Mouse (Mus musculus) regulatory T cell (primary cell): ENCODE data around the gene Slc1a3.

Experiments
- in situ Hi-C: fragments of 300-600 bp; cut with MboI, MseI; formaldehyde crosslinking; loops from one replicate; pipeline ENCODE4 v1.15.1; 2025; ENCODE audit warnings: high pct_unique_total_duplicates

The Slc1a3 gene

DNA sequence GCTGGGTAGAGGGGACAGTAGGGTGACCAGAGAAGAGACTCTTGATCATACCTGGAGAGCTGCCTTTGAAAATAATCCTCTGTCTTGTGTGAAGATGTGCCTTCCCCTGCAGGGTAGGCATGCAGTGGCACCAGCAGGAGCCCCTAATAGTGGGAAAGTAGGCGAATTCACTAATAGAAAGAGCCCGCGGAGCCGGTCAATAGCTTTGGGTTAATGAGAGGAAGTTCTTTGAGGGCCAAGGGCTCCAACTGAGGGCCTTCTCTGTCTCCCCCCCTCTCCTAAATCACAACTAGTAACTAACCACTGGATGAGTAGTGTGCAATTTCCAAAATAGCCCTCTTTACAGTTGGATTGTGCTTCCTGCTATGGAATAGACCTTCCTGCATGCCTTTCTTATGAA, 50.6 kb downstream of the Slc1a3 start:
- in situ Hi-C loops: loop anchor here (10.0 kb wide), 1 partner anchor 1765 kb away; no protein-coding TSS in a partner anchor

DNA sequence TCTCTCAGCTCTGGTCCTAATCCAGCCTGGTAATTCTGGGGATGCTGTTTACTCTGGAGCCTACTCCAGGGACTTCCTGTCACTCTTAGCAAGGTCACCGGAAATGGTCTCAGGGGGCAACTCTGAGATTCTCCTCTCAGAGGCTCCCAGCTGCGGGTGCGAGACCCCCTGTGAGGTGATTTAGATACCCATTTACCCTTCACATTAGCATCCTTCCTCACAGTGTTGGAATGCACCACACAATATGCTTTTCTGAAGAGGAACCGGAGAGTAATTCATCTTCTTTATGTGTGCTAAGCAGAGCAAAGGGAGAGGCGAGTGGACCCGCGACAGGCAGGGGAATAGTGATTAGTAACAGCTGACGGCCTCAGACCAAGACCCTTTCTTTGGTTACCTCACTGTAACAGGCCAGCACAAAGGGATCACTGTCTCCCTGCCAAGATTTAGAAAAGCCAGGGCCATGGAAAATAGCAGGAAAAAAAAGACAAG, 51.0 kb downstream of the Slc1a3 start:
- in situ Hi-C loops: loop anchor here (10.0 kb wide), 1 partner anchor 1765 kb away; no protein-coding TSS in a partner anchor

DNA sequence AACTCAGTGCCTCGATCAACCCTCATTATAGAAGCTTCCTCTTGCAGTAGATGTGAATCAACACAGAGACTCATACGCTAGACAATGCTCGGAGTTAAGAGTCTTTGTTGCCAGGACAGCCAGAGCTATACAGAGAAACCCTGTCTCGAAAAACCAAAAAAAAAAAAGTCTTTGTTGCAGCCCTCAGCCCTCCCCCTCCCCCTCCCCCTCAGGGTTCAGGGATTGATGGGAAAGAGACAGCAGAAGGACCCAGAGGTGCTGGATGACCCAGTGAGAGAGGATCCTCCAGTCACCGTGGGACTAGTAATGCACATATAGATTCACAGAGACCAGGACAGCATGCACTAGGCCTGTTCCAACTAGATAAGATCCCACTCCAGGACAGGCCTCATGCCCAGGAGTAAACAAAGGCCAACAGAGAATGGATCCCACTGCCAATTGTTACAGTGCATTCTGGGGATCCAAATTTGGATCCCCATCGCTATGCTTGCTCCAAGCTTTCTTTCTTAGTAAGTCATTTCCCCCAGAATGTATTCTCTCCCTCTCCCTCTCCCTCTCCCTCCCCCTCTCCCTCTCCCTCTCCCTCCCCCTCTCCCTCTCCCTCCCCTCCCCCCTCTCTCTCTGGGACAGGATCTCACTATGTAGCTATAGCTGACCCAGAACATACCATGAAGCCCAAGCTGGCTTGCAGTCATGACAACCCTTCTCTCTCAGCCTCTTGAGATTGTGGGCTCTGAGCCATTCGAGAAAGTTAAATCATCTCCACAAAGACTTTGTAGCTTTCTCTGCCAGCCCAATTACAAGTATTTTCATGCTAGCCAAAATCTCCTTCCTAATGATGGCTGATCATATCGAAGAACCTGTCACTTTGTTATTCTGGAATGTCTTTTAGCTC, 52.2 kb downstream of the Slc1a3 start:
- in situ Hi-C loops: loop anchor here (10.0 kb wide), 1 partner anchor 1766 kb away; no protein-coding TSS in a partner anchor

DNA sequence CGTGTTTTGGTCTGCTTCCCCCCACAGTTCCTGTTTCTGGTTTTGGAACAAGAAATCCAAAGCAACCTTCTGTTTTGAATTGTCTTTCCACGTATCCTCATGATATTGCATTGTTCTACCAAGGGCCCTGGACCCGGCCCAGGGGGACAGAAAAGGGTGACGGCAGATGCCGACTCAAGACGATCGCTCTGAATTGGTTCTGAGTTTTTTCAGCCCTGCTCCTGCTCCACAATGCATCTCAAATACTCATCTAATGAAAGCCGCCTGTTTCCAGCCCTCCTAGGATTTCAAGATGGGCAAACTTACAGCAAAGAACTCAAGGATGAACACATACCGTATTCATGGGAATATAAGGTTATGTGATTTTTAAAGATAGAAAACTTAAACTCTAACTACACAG, 55.3 kb downstream of the Slc1a3 start:
- in situ Hi-C loops: loop anchor here (10.0 kb wide), 1 partner anchor 1770 kb away; no protein-coding TSS in a partner anchor

DNA sequence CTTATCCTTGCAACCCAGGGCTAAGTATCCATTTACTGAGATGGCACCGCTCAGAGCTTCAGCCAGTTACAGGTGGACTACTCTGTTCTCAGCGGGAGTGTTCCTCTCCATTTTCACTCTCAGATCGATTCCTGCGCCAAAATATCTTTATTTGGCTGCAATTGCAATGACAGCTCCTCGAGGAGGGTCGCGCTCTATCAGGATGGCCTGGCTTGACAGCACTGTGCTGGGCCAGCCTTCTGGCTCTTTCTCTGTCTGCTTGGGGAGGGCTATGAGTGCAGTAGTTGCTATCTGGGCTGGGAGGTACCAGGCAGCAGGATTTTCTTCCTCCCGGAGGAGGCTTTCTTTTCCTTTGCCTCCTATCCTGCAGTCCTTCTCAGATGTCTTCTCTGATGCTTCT, 57.9 kb downstream of the Slc1a3 start:
- in situ Hi-C loops: loop anchor here (10.0 kb wide), 1 partner anchor 1772 kb away; no protein-coding TSS in a partner anchor

DNA sequence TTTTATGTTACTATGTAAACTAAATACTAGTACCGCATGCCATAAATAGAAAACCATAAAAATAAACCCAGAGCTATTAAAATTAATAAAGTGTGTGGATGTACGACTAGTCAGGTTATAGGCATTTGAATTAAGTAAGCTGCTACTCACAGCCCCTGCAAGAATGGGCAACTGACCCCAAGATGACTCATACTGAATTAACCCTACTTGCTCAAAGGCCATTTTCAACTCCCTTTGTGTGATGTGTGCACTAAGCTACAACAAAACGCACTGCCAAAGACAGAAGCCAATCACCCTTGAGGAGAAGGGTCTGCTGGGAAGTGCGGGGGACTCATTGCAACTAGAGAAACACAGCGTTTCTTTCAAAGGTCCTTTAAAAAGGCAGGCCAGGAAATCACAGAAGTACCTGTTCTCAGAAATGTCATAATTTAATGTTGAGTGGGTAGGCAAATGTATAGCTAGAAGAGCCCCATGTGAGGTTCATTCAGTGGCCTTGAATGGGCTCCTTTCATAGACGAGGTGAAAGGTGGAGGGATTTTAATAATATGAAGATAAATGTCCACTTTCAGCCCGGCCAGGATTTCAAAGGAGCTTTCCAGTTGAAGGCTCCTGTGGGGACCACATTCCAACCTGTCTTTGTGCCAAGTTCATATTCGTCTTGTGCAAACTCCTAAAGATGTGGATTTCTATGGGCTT, 66.4 kb downstream of the Slc1a3 start:
- in situ Hi-C loops: no loop called here

DNA sequence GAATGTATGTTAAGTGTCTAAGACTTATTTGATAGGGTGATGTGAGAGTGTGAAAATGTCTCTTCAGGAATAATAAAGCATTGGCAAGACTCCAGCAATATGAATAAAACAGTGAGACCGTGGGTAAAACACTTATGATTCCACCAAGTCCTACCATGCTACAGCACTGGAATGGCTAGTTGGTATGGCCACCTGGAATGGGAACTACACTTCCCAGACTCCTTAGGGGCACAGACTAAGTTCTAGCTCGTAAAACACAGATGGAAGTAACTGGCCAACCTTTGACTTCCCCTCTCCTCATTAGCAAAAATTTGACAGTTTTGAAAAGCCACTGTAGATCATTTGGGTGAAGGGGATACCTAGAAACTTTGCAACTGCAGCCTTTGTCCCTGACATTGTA, 70.7 kb downstream of the Slc1a3 start:
- in situ Hi-C loops: no loop called here

DNA sequence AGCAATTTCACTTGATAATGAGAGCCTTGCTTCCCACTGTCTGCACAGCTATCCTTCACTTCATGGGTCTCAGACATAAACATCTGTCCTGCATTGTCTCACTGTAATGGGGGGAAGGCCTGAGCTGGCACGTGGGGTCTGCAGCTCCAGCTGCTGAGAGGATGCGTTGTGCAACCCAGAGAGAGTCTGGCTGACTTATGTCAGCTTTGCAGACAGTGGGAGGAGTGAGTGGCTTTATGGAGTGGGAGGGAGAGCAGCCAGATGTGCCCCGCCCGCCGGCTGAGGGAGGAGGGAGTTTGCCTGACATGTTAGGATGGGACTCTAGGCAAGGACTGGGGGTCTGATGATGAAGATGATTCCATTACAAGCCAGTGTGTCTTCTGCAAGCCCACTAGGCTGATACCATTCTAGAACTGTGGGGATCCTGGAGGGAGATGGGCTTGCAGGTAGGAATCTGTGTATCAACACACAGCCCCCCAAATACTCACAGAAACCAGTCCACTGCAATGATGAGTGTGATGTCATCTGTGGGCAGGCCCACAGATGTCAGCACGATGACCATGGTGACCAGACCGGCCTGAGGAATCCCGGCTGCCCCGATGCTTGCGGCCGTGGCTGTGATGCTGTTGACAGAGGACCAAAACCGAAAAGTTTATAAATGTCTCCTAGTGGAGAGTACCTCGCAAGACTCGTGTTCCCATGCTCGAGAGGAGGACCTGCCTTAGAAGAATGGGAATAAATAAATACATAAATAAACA, 71.8 kb downstream of the Slc1a3 start:
- in situ Hi-C loops: no loop called here

DNA sequence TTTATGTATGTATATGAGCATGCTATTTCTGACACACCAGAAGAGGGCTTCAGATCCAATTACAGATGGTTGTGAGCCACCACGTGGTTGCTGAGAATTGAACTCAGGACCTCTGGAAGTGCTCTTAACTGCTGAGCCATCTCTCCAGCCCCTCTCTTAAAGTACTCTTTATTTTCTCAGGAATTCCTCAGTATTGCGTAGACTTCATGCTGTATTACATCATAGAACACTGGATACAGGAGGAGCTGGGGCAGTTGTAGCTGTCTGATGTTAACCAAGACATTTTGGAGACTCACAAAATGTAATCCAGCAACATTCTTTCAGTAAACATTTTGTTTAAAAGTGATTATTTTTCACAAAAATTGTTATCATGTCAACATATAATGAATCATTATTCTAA, 73.3 kb downstream of the Slc1a3 start:
- in situ Hi-C loops: no loop called here

DNA sequence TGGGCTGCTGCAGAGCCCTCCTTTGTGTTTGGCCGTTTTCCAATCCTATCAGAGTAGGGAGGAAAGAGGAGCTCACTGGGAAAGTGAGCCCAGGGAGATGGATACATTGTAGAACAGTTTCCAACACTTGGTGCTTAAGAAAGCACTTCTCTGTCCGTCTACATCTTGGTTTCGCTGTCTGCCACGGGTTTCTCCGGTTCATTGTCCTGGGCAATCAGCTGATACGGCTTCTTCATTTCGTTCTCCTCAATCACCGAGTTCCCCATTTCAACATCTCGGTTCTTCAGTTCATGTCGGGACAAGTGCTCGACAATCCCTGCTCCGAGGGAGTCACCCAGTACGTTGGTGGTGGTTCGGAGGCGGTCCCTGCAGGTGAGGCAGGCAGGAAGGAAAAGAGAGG, 74.6 kb downstream of the Slc1a3 start:
- in situ Hi-C loops: no loop called here

DNA sequence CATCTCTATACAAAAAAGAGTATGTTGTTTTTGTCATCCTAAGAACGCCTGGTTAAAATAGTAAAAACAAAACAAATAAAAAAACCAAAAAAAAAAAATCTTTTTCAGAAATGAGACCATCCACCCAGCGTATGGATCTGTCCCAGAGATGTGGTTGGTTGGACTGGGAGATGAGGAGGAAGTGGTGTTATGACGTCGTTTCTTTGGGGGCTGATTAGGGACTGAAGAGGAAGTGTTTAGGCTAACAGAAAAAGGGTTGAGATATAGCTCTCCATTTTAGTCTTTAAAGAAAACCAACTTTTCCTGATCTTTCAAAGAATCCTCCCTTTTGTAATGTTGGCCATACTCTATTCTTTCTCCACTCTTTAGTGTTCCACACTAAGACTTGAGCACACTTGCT, 75.8 kb downstream of the Slc1a3 start:
- in situ Hi-C loops: loop anchor here (5.0 kb wide), 1 partner anchor 367 kb away; no protein-coding TSS in a partner anchor

DNA sequence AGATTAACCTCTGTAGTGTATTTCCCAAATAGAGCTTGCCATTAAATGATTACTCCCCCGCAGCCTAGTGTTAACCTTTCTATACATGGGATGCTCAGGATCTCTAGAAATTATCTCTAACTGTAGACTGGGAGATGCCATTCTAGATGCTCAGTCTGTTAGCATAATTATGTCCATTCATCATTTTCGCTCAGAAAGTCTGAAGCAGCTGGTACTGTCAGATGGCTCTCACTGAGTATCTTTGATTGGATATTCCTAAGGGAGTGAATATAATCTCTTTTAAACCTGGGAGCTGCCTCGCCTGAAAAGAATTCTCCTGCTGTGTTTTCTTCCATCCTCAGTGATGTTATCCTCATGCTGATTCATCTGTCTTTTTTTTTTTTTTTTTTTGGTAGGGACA, 76.2 kb downstream of the Slc1a3 start:
- in situ Hi-C loops: loop anchor here (5.0 kb wide), 1 partner anchor 368 kb away; no protein-coding TSS in a partner anchor

DNA sequence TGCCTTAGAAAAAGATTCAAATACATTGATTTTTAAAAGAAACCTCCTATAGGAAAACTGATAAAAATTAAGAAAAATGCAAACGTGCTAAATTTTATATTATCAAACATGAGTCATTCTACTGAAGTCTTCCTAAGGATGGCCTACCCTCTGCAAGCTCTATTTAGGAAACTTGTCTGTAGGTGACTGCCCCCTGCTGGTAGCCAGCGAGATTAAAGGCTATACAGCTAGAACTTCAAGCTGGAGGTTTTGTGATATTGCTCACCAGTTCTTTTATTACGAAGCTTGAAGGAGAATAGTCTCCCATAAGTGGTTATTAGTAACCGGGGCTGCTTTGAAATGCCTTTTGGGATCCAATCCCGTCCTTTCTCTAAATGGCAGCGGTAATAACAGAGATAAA, 77.2 kb downstream of the Slc1a3 start:
- in situ Hi-C loops: loop anchor here (5.0 kb wide), 1 partner anchor 369 kb away; no protein-coding TSS in a partner anchor

DNA sequence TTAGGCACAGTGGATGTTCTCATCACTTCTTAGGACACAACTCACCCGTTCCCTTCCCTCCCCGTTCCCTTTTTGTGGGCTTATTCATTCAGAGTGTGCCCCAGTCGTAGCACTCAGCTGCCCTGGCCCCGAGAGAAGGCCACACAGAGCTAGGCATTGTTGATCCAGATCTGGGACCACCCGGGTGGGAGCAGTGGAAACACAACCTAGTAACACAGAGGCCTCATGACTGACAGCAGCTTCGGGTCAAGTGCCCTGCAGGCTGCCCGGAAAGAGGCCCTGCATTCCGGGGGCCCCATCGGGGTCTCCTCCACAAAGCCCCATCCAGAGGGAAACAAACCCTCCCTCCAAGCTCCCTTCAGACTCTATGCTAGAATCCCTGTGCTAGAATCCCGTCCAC, 78.2 kb downstream of the Slc1a3 start:
- in situ Hi-C loops: loop anchor here (5.0 kb wide), 1 partner anchor 370 kb away; no protein-coding TSS in a partner anchor

DNA sequence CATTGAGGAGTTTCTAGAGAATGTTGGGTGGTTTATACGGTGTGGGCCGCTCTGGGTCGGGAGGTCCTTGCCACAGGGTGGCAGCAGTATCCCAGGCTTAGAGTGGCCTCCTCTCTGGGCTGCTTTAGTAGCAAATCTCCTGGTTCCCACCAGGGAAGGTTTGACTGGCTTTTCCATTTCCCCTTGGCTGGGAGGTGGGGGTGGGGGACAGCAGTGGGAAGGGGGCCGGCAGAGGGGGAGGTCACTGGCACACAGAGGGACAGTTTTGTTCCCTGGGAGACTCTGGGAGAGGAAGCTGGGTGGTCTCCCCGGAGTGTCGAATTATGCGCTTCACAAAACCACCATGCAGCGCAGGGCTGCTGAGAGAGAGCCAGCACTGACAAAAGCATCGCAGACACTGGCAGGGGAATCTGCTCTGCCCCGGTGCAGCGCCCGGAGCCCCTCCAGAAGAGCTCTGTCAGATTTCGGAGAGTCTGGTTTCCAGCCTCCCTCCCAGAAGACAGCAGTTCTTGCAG, 81.2 kb downstream of the Slc1a3 start:
- in situ Hi-C loops: no loop called here

DNA sequence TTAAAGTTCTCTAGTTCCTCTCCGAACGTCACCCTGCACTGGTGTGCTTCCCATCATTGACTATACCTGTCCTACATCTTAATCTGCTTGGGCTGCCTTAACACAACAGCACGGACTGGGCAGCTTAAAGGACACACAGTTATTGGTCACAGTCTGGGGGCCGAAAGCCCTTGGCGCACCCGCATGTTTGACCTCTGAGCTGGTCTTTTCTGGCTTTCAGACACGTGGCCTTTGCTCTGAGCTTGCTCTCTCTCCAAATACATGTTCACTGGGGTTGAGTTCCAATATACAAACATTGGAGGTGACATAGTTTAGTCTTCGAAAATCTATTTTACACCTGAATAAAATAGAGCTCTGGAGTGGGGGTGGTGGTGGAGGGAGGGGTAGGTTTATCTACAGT, 82.4 kb downstream of the Slc1a3 start:
- in situ Hi-C loops: no loop called here

DNA sequence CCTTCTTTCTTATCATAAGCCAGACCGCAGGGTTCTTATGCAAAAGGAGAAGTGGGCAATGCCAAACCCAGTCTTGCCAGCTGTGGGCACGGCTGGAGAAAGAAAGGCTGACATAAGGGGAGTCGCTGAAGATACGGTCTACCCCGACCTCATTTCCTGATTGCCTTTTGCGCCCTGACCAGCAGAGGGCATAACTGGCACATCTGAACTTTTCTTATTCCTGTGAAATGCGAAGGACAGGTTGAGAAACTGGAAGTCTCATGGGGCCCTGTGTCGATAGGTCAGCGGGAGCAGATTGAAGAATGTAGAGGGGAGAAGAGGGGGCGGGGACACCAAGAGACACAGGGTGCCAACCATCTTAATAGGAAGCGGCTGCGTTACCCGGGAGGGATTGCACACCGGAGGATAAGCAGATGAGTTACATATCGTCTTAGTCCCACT, 83.4 kb downstream of the Slc1a3 start:
- in situ Hi-C loops: no loop called here

DNA sequence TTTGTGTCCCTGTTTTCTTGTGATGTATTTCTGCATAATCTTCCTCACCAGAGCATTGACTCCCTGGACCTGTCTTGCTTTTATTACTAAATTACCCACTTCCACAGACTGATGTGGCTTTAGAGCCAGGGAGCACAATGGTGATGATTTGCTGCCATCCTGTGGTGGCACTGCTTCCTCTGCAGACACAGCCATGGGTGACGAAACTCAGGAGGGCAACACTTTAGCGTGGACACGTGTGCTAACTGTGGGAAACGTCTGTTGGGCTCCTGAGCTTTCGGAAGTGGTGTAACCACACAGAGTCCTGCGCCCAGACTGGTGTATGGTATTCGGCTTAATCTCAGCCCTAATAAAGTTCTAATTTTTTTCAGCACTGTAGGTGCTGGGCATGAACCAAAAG, 85.2 kb downstream of the Slc1a3 start:
- in situ Hi-C loops: no loop called here

DNA sequence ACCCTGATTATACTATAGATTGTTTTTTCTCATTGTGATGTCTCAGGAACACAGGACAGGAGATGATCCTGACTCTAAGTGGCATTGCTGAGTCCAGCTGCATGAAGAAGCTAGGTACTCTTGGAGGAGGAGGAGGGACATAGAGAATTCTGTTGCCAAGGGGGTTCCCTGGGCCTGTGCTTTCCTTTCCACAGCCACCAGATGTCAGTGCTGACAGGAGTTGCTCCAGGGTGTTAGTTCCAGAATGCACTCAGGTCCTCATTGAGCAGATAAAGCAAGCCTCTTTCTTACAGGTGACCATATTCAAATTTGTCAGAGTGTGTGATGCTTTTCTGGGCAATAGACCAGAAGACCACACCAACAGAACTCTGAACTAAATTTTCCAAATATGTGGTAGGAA, 86.7 kb downstream of the Slc1a3 start:
- in situ Hi-C loops: no loop called here

DNA sequence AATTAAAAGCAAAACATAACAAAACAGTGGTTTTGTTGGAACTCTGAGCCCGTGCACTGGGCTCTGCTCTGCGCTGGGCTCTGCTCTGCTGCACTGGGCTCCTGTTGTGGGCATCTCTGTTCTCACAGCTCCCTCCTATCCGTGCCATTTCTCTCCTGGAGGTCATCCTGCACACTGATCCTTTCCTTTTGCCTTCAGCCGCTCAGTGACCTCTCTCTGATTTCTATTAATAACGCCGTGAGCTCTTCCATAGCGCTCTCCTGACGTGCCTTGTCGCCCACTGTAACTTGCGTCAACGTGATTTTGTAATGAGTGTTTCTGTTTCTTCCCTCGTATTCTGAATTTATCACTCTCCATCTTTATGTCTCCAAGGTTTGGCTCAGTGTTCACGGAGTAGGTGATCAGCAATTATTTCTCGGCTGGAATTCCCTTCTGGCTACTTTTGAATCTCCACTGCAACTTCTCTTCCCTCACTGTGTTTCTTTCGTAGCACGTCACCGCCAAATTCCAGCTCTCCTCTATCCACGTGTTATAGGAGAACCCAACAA, 91.0 kb downstream of the Slc1a3 start:
- in situ Hi-C loops: loop anchor here (10.0 kb wide), 1 partner anchor 255 kb away; no protein-coding TSS in a partner anchor

DNA sequence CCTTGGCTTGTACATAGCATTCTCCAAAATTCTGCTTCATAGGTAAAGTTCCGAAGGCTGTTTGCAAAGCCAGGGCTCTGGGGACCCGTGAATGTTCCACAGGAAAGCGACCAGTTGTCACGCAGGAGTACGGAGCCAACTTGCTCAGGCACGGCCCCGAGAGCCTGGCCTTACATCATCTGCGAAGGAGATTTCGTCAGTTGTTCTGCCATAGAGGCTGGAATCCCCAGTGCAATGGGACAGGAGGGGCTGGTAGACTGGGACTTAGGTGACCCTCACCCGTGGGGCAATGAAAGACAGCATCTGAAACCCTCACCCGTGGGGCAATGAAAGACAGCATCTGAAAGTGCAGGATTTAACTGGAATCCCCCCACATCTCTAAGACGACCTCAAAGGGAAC, 94.3 kb downstream of the Slc1a3 start:
- in situ Hi-C loops: loop anchor here (10.0 kb wide), 1 partner anchor 259 kb away; no protein-coding TSS in a partner anchor
